Mouse (Mus musculus) ES-CJ7 (cell line): ENCODE measurements around the gene Tpm4.
A peak's percentile ranks its signal among the peaks of the same experiment; 100 is the strongest.

Experiments
- DNase-seq: peaks from one replicate; pipeline ENCODE4 v3.0.0; 2011; ENCODE audit warnings: low read depth, low spot score

Gene Tpm4

DNA sequence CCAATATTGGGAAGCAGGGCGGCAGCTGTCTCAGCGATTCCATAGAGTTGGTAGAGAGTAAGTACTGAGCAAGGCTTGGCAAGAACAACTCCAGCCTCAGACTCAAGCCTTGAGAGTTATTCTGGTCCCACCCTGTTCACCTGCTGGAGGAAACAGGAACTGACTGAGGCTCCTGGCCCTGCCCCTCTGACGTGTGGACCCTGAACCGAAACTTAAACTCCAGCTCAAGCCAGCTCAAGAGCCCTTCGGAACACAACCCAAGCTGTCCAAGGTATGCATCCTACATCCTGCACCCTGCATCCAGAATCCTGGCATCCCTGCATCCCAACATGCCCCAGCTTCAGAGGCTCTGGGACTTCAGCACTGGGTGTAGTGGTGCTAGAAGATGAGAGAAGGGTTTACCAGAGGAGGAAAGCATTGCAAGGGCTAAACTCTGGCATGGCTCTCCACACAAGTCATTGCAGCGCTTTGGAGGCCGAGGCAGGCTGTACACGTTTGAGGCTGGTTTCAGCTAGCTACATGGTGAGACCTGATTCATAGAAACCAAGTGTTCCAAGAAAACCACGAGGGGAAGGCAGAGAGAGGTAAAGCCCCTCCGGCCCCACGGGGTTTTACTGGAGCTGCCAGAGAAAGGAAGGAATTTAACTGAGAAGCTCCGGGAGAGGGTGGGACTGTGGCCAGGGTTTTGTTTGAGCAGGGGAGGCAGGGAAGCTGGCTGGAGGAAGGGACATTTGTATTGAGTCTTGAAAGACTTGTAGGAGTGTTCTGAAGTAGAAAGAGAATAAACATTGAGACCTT is 54.8 kb downstream of the Tpm4 start, which contains the start of gene Hsh2d:
Gene Hsh2d, plus strand, starts transcription at position 222 of the 798 bp plus-strand sequence.
- DNase-seq, result peak; percentile 72

GRCm38 (mm10) chr8:72190215-72190539 is 55.4 kb downstream of the Tpm4 start:
- no peak for DNase-seq

DNA sequence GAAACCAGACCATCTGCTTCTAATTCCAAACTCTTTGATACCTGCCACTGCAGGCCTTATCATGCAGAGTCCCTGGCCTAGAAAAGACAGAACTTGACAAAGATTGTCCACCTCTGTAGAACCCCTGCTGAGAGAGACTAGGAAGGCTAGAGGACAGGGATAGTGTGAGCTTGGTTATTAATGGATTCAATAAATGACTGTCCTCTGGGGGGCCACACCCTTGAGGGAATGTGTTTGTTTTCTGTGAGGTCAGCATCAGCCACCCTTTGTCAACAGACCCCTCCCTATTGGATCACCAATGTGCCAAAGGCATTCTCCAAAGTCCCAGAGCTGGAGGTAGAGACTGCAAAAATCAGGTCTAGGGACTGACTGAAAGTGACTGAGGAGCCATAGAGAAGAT is 57.3 kb downstream of the Tpm4 start:
- peak; percentile 38 for DNase-seq

DNA sequence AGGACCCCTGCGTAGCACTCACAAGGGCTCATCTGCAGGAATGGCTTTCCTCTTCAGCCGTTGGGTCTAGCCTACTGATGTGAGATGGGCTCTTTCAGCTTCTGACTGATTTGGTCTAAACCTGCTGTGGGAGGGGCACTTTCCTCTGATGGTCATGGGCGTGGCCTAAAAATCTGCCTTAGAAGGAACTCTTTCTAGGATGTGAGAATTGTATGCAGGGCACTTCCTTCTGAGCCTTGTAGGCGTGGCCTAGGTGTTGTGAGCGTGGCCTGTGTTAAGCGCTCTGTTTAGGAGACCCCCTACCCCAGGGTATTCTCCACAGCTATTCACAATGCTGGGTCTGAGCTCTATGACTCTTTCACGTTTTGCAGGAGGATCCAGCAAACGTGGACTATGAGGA is 63.2 kb downstream of the Tpm4 start:
- peak; percentile 85 for DNase-seq
